Mouse (Mus musculus) granulocyte monocyte progenitor cell, adult 5-6 weeks (primary cell): ENCODE results near the gene Gm7075. TPM values are rescaled to one million over a fixed set of nuclear protein-coding genes. Genes with fewer than 3 reads are reported as not detected.
"Not testable (repeated sequence)": the region's sequence is repeated elsewhere in the genome, so short reads cannot be mapped to it uniquely, and the experiment has no call there.

ENCODE experiments used
- ATAC-seq: replicated peaks from 2 replicates; pipeline ENCODE4 v1.8.0; 2016; ENCODE audit warnings: mild to moderate bottlenecking, moderate TSS enrichment, inconsistent platforms; ENCODE audit not compliant: poor library complexity, severe bottlenecking
- total RNA-seq, 2 experiments: library from RNA; stranded (forward) in 1 of 2; stranded (reverse) in 1 of 2; fragments of 200-712, 200-1000 nt in 1 of 2; fragments of >200 nt in 1 of 2; fragmentation: Nextera tagmentation in 1 of 2; gene quantifications; 2 replicates each; pipeline ENCODE4 v1.2.3; 2014 to 2017

Gm7075 gene
- total RNA-seq, 2 experiments from 2014 or later = not detected

GRCm38 (mm10) chr10:63423591-63424474 is 2.2 kb upstream of the Gm7075 start:
- no peak for ATAC-seq

- ATAC-seq = no peak
These were observed 1.1 kb upstream of the Gm7075 start for GRCm38 (mm10) chr10:63422736-63422992.

- 0 out of 2 replicates have a peak, but pooled peaks have one; percentile 10 for ATAC-seq
These were observed 4.5 kb downstream of the Gm7075 start for GRCm38 (mm10) chr10:63417061-63417460.

- ATAC-seq = peak; percentile 92
These were observed 5.7 kb downstream of the Gm7075 start for GRCm38 (mm10) chr10:63415850-63416249.

- no peak for ATAC-seq
These were observed 6.3 kb downstream of the Gm7075 start for GRCm38 (mm10) chr10:63415287-63415686.

GRCm38 (mm10) chr10:63412756-63413155 is 8.8 kb downstream of the Gm7075 start:
- ATAC-seq = no peak

- not testable (repeated sequence) for ATAC-seq
These were observed 9.9 kb downstream of the Gm7075 start for GRCm38 (mm10) chr10:63411674-63412073.

- ATAC-seq = peak; percentile 87
These were observed 11.2 kb downstream of the Gm7075 start for GRCm38 (mm10) chr10:63410162-63410956.

- no peak for ATAC-seq
These were observed 18.0 kb downstream of the Gm7075 start for GRCm38 (mm10) chr10:63403636-63404035.

GRCm38 (mm10) chr10:63402731-63403504 is 18.7 kb downstream of the Gm7075 start:
- ATAC-seq = no peak

- no peak for ATAC-seq
These were observed 24.6 kb downstream of the Gm7075 start for GRCm38 (mm10) chr10:63396963-63397362.

GRCm38 (mm10) chr10:63388948-63389347 is 32.6 kb downstream of the Gm7075 start:
- ATAC-seq = no peak

GRCm38 (mm10) chr10:63386991-63387390 is 34.6 kb downstream of the Gm7075 start:
- no peak for ATAC-seq

GRCm38 (mm10) chr10:63386444-63386843 is 35.1 kb downstream of the Gm7075 start:
- peak; percentile 82 for ATAC-seq

- not testable (repeated sequence) for ATAC-seq
These were observed 35.7 kb downstream of the Gm7075 start for GRCm38 (mm10) chr10:63385897-63386296.

GRCm38 (mm10) chr10:63382372-63383279 is 39.0 kb downstream of the Gm7075 start, which contains the start of gene Dnajc12:
TSS of gene Dnajc12 (plus strand) at chr10:63382443.
- ATAC-seq = peak; percentile 90

GRCm38 (mm10) chr10:63381498-63382280 is 39.9 kb downstream of the Gm7075 start, which contains the start of gene Sirt1:
TSS of gene Sirt1 (minus strand) at chr10:63381704.
- ATAC-seq = peak; percentile 15

GRCm38 (mm10) chr10:63378948-63379680 is 42.5 kb downstream of the Gm7075 start:
- no peak for ATAC-seq
